Mouse (Mus musculus): ENCODE measurements at regions not wholly inside any gene's neighbourhood (a gene's known extent, or its start where the extent isn't known, plus 50 kb on each side); places are given as distances from the start of the nearest gene placed in this dataset.

- DNase-seq, result no peak
These were observed 128.8 kb upstream of the Map3k7 start for GRCm38 (mm10) chr4:31835051-31835450.

GRCm38 (mm10) chr4:31838592-31838991, 125.3 kb upstream of the Map3k7 start:
- DNase-seq, result no peak

GRCm38 (mm10) chr4:31849763-31850162, 114.1 kb upstream of the Map3k7 start:
- DNase-seq, result no peak

- DNase-seq, result no peak
These were observed 112.9 kb upstream of the Map3k7 start for GRCm38 (mm10) chr4:31851006-31851405.

- no peak for DNase-seq
These were observed 110.0 kb upstream of the Map3k7 start for GRCm38 (mm10) chr4:31853851-31854250.

GRCm38 (mm10) chr4:31860389-31860788, 103.5 kb upstream of the Map3k7 start:
- no peak for DNase-seq

- no peak for DNase-seq
These were observed 102.7 kb upstream of the Map3k7 start for GRCm38 (mm10) chr4:31861172-31861571.

- no peak for DNase-seq
These were observed 90.6 kb upstream of the Map3k7 start for GRCm38 (mm10) chr4:31872985-31873983.

GRCm38 (mm10) chr4:31877389-31877788, 86.5 kb upstream of the Map3k7 start:
- DNase-seq, result no peak

GRCm38 (mm10) chr4:31878493-31879191, 85.3 kb upstream of the Map3k7 start:
- no peak for DNase-seq

- DNase-seq, result no peak
These were observed 84.7 kb upstream of the Map3k7 start for GRCm38 (mm10) chr4:31879192-31879585.

GRCm38 (mm10) chr4:31880213-31880612, 83.7 kb upstream of the Map3k7 start:
- DNase-seq, result no peak

- DNase-seq, result no peak
These were observed 74.2 kb upstream of the Map3k7 start for GRCm38 (mm10) chr4:31889673-31890072.

- no peak for DNase-seq
These were observed 54.7 kb upstream of the Map3k7 start for GRCm38 (mm10) chr4:31909086-31909673.

All from thymus, postnatal 25 days (tissue).